Mouse (Mus musculus): Measurements from ENCODE around the gene Galnt10.

- TF ChIP-seq POLR2A (IDR thresholded peaks at IDR 0.05; ENCODE audit: low read depth, low read length), result no peak
- no peak for TF ChIP-seq CTCF (IDR thresholded peaks at IDR 0.05; ENCODE audit: extremely low read depth, insufficient read length, insufficient replicate concordance, low read depth, low read length)
These were observed 182.0 kb downstream of the Galnt10 start for GRCm38 (mm10) chr11:57827048-57827914.
